Mouse (Mus musculus) testis, adult 2 months (tissue): Measurements from ENCODE around the gene Nmnat1.

Experiments used
- CTCF ChIP-seq: fragments of 200-500 bp; IDR thresholded peaks from 2 replicates; pipeline ENCODE4 v1.5.1; 2012; ENCODE audit warnings: low read depth, mild to moderate bottlenecking, inconsistent platforms, low read length, moderate library complexity; ENCODE audit not compliant: control insufficient read depth, insufficient read depth, insufficient replicate concordance
- POLR2A ChIP-seq: fragments of 200-500 bp; IDR thresholded peaks from 2 replicates; pipeline ENCODE4 v1.6.1; 2012; ENCODE audit warnings: low read depth, mild to moderate bottlenecking, inconsistent platforms, low read length, moderate library complexity; ENCODE audit not compliant: control insufficient read depth

DNA sequence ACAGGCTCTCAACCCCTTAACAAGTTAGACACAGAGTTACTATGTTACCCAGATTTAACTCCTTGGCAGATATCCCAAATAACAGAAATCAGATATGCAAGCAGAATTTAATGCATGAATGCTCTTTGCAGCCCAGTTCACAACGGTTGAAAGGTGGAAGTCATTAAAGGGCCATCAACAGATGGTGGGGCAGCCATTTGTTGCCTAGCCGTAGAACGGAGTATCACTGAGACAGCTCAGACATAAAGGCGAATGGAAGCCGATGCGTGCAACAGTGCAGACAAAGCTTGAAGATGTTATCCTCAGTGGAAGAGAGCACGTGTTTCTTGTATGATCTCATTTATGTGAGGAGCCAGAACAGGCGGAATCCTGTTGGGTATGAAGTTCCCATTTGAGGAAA is 44.4 kb downstream of the Nmnat1 start:
- TF ChIP-seq CTCF (no peak), POLR2A (no peak)
